Mouse (Mus musculus): ENCODE results near the gene Tbcc. TPM values are rescaled to one million over a fixed set of nuclear protein-coding genes. Genes with fewer than 3 reads are reported as not detected.

Gene Tbcc
- total RNA-seq, 2 experiments from 2014 or later, result 7.1 to 8.5 TPM

DNA sequence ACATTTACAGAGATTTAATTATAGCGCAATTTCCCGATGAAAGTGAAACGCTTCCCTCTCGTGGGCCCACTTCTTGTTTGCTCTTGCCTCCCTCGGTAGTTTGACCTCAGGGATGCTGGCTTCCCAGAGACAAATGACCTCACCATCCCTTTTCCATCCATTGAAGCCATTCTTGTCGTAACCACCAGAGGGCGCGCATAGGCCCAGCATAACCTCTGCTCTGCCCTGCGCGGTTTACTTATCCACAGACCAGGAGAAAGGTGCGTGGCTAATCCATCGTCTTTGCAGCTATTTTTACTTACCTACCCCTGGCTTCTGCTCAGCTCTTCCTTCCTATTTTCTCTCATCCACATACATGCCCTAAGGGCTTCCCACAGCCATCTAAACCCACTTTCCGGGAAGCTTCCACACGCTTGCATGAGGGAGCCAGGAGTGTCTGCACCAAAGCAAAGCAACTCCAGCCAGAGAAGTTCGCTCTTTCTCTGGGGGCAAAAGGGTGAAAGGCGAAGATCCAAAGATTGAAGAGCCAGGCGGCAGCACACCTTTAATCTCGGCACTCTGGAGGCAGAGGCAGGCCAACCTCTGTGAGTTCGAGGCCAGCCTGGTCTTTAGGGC lies 13.5 kb downstream of the Tbcc start:
- DNase-seq, result peak; percentile 56

DNA sequence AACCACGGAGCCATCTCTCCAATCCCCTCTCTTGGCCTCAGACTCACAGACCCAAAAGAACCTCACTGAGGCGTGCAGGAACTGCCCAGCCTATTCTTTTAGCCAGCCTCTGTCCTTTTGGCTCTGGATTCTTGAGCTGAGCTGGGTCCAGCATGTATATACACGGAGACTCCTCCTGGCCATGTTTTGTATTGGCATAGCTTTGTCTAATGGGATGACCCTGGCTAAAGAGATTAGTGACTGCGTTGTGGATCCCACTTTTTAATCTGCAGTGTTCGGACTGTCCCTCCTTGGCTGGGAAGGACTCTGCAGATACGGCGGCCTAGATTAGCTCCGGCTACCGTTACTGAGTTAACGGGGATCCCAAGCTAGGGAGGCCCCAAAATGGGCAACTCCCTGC lies 19.7 kb downstream of the Tbcc start, which contains the start of gene Prph2:
Gene Prph2 (plus strand): TSS at position 274 of the 400 bp plus-strand sequence.
- no peak for DNase-seq

DNA sequence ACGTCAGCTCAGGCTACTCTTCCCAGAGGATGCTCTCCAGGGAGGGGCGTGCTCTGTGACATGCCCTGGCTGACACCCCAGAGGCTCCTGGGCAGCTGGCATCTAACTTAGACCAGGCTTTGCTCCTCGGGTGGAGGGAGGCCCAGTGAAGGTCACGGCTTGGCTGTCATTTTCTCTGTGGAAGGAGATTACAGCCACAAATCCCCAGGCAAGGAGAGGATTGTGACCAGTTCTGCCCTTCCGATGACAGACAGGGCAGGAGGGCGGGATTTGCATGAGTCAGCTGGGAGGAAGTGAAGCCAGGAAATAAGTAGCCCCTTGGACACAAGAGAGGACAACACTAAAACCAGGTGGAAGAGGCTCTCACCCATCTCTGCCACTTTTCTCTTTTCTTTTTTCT lies 21.8 kb downstream of the Tbcc start:
- no peak for DNase-seq

DNA sequence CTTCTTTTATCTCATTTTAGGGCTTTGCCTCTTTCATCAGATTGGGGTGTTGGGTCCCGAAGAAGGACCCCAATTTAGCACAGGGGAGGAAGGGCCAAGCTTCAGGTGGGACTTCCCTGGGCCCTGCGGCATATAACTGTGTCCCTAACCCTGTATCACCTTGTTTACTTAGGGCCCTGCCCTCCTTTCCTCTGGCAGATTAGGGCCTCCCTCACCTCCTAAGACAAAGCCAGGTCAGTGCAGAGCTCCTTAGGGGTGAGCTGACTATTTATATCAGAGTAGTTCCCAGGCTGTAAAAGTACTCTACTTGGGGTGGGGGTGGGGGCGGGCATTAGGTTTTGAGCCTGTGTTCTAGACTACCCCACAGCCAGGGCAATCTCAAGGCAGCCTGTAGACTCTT lies 24.6 kb downstream of the Tbcc start:
- no peak for DNase-seq

DNA sequence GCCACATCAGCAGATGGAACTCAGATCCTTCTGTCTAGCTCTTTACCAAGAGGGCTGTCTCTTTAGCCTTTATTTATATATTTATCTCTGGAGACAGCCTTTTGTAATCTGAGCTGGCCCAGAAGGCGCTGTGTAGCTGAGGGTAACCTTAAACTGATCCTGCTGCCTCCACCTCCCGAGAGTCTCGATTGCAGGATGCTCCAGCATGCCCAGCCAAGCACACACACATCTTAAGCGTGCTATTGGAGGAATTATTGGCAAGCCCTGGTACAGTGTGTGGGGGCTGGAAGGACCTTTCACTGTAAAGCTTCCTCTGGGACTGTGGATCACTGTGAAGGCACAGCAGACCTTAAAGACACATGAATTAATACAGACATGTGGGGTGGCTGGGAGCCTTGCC lies 28.5 kb downstream of the Tbcc start:
- no peak for DNase-seq

DNA sequence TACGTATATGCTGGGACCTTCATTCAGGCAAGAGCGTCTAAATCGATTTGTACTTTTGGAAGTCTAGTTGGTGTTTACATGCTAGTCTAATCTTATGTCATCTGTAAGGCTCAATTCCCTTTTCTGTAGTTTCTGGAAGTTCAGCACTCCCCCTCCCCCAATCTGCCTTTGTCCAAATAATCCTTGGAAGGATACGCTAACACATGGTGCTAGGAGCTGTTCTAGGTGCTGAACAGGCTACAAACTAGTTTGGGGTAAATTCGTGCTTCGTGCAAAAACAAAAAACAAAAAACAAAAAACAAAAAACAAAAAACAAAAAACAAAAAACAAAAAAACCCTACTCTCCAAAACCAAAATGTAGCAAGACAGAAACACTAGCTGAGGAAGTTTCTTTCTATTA lies 30.4 kb downstream of the Tbcc start:
- no peak for DNase-seq

DNA sequence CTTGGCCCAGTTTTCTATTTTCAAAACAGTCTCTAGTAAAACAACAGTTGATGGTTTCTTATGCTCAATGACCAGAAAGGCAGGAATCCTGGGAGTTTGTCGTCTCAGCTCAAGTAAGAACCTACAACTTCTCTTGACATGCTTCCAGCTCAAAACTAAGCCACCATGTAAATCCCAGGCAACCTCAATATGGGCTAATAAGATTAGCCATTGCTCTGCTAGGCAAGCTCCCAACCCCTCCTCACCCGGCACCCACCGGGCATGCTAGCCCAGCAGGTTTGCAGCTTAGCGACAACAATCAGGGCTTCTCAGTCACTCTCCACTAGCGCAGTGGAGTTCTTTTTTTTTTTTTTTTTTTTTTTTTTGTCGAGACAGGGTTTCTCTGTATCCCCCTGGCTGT lies 35.7 kb downstream of the Tbcc start:
- no peak for DNase-seq

DNA sequence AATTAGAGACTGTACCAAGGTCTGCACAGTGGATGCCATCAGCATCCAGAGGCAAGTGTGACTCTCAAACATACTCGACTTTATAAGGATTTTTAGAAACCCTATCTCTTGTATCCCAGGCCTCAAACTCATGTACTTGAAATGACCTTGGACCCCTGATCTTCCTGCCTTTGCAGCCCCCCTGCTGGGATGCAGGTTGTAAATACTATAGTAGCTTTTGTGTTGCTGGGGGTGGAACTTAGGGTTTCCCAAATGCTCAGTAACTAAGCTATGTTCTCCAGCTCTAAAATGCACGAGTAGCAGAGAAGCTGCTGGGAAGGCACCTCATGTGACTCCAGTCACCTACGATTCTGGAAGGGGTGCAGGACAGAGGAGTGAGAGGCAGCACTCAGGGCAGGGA lies 36.5 kb downstream of the Tbcc start:
- DNase-seq, result no peak

DNA sequence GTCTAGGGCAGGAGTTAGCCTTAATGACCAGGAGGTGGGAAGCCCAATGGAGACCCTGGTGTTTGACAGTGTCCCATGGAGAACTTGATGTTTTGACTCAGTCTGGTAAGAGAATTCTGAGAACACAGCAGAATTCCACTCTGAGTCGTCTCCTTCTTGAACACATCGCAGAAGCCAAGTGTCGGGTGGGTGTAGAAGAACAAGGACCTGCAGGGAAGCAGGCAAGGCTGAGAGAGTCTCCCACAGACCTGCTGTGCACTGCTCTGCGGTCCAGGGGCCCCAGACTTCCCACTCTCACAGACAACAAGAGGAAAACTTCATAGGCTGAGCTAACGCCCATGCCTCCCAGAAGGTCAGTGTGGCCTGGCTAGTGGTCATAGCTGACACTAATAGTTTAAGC lies 37.3 kb downstream of the Tbcc start:
- DNase-seq, result no peak

DNA sequence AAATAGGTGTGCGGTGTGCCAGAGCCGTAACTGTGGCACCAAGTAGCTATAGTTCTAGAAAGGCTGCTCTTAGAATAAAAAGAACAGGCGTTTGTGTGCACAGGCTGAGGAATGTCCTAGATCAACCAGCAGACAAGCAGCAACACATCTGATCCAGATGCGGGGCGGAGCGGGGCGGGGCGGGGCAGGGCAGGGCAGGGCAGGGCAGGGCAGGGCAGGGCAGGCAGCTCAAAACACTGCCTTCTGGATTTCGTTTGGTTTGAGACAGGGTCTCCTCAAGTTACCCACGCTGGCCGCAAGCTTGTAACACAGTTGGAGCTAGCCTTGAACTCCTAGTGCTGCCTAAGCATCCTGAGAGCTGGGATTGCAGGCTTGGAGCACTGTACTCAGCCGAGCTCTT lies 38.8 kb downstream of the Tbcc start:
- DNase-seq, result no peak

DNA sequence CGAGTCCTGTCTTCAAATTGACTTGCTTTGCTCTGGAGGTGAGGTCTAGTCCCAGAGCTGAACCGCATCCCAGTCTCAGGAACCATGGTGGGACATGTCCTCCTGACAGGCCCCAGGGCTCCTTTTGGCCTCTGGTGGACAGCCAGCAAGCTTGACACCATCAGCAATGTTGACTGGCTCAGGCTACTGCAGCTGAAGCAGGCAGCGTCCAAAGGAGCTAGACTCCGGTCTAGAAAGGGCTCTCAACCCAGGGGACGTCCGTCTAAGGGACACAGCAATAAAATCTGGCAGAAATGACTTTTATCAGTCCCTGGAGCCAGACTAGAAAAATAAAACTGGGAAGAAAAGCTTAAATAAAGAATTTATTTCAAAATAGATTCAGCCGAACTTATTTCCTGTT lies 39.4 kb downstream of the Tbcc start:
- no peak for DNase-seq

DNA sequence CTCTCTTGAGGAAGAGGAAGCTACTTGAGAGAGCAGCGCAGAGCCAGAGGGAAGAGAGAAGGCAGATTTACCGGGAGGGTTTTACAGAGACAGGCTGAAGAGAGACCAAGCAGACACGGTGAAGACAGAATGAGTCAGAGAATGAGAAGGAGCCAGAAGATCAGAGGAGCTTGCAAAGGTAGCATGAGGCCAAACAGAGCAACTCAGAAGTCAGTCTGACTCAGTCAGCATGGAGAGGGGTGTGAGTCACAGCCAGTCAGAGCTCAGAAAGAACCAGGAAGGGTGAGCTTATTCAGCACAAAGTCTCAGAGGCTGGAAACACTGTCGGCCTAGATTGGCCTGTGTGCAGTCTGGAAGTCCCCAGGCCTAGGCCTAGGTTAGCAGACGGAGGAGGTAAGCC lies 42.5 kb downstream of the Tbcc start:
- DNase-seq, result no peak

DNA sequence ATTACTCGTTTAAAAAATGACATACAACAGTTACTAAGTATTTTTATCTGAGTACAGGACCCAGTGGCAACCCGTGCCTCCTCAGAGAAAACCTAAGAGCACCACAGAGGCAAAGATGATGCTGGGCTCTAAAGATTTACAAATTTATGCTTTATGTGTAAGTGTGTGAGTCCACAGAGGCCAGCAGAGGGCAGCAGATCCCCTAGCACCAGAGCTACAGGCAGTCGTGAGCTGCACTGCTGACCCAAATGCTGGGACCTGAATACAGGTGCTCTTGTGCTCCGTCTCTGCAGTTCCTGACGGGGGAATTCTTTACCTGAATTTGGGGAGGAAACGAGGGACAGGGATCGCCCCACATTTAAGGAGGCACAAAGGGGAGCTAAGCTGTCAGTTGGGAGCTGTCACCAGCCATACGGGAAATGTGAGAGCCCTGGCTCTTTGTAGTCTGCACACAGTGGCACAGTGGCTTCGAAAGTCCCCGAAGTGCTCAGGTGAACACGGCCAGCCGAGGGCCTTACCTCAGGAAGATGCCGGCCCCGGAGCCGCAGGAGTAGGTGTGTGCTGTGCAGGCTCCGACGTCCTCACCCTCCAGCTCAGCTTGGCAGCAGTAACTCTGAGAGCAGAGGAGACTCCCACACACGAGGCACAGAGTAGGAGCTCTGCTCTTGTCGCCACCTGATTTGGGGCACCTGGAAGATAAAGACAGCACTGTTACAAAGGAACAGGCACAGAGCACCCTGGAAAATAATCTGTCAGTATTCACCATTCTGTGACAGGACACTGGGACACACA lies 43.3 kb downstream of the Tbcc start:
- no peak for DNase-seq

DNA sequence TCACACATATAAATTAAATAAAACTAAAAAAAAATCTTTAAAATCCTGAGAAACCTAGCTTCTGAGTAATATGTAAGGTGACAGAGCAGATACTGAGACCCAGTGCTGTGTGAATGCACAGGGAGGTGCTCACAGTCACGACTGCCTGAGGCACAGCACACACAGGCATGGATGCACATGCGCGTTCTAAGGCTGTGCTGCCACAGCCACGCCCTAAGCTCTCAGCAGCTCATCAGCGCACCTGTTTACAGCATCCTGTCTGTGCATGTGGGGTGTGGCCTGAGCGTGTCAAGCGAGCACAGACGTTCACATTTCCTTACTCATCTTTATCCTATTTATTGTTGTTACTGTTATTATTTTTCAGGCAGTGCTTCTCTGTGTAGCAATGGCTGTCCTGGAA lies 50.0 kb downstream of the Tbcc start:
- no peak for DNase-seq

Other genes starting within 250 kb of the Tbcc start
- gene Klc4, start 244.7 kb upstream of the Tbcc start, total RNA-seq (2021), result 10 to 100 TPM; 12.7 to 15.0 TPM
- gene Mrpl2, start 244.5 kb upstream of the Tbcc start, total RNA-seq (2021), result 100 to 1,000 TPM in 1 of 2 experiments, 10 to 100 TPM in 1; 99.2 to 110 TPM
- 10 to 100 TPM in 1 of 2 experiments, 1 to 10 TPM in 1; 8.8 to 14.4 TPM for gene Cul7, start 240.3 kb upstream of the Tbcc start, total RNA-seq (2021)
- 10 to 100 TPM in 1 of 2 experiments, 1 to 10 TPM in 1; 7.5 to 12.1 TPM for gene Rrp36, start 216.3 kb upstream of the Tbcc start, total RNA-seq (2021)
- 10 to 100 TPM; 45.3 to 54.7 TPM for gene Mea1, start 211.9 kb upstream of the Tbcc start, total RNA-seq (2021)
- 100 to 1,000 TPM; 135 to 168 TPM for gene Klhdc3, start 209.8 kb upstream of the Tbcc start, total RNA-seq (2021)
- 10 to 100 TPM; 24.0 to 28.3 TPM for gene Ppp2r5d, start 185.6 kb upstream of the Tbcc start, total RNA-seq (2021)
- 10 to 100 TPM; 12.5 to 14.0 TPM for gene Pex6, start 179.2 kb upstream of the Tbcc start, total RNA-seq (2021)
- gene Gnmt, start 161.5 kb upstream of the Tbcc start, total RNA-seq (2021), result 1 to 10 TPM; 1.1 to 1.2 TPM
- gene Cnpy3, start 138.5 kb upstream of the Tbcc start, total RNA-seq (2021), result 10 to 100 TPM in 1 of 2 experiments, 1 to 10 TPM in 1; 8.3 to 11.8 TPM
- gene Ptcra, start 127.0 kb upstream of the Tbcc start, total RNA-seq (2021), result not detected
- 10 to 100 TPM; 34.9 to 35.0 TPM for gene 2310039H08Rik, start 118.0 kb upstream of the Tbcc start, total RNA-seq (2021)
- 10 to 100 TPM; 42.6 to 50.4 TPM for gene Rpl7l1, start 108.0 kb upstream of the Tbcc start, total RNA-seq (2021)
- 1 to 10 TPM; 7.5 to 9.2 TPM for gene Bicral, start 32.2 kb upstream of the Tbcc start, total RNA-seq (2021)
- not detected for gene Prph2, start 19.8 kb downstream of the Tbcc start, total RNA-seq (2021)
- 10 to 100 TPM; 44.6 to 46.0 TPM for gene Ubr2, start 119.9 kb downstream of the Tbcc start, total RNA-seq (2021)